Mouse (Mus musculus): ENCODE measurements at regions not wholly inside any gene's neighbourhood (a gene's known extent, or its start where the extent isn't known, plus 50 kb on each side); places are given as distances from the start of the nearest gene placed in this dataset.

DNA sequence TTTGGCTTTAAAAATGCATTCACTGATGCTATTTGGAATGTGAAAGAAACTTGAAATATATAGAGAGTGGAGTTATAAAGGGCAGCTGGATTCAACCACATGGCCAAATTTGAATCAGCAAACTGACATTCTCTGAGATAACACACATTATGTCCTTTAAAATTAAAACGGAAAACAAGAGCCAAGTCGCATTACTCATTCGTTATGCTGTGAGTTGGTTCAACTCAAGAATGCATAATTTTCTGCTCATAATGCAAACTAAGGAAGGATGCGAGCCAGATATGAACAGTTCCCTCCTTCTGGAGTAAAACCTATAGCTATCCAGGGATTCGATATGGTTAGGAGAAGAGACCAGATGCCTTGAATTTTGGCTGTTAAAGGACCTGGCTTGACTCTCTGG lies 239.8 kb upstream of the G2e3 start:
- no peak for ATAC-seq (ENCODE audit: low FRiP score)

DNA sequence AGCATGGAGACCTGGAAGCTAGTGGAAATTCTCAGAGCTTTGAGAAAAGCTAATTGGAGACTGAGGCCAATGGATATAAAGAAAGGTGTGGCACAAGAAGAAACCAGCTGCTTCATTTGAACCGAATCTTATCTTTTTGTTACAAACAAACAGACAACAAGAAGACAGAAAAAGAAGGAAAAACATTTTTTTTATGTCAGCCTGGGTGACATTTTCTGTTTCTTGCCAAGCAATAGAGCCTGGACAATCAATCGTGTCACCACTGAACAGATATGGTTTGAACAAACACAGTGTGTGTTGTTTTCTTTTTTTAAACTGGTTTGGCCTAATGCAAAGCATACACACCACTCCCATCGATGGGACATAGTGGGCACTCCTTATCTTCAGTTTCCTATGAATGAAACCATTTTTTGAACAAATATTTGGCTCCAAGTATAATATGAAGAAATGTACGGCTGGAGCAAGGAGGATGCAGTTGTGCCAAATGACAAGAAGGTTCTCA lies 244.3 kb upstream of the G2e3 start:
- Histone ChIP-seq H3K27me3 (ENCODE audit: control insufficient read depth, insufficient read depth, low read length) (no peaks in the 10 kb centered on the region), H3K9ac (ENCODE audit: low read depth, low read length) (no peak overlapping the region), H3K27ac (ENCODE audit: low read depth, low read length) (no peak overlapping the region), H3K4me2 (replicated peaks; ENCODE audit: low read depth, low read length) (no peak overlapping the region), H3K4me3 (ENCODE audit: low read depth, low read length) (no peak overlapping the region), H3K9me3 (ENCODE audit: control insufficient read depth, low read length) (no peaks in the 10 kb centered on the region), H3K36me3 (ENCODE audit: control insufficient read depth, insufficient read depth, low read length) (no peaks in the 10 kb centered on the region), H3K4me1 (replicated peaks; ENCODE audit: control insufficient read depth, insufficient read depth, low read length) (no peaks in the 10 kb centered on the region)
- ATAC-seq (ENCODE audit: low FRiP score) (no peak), DNase-seq (ENCODE audit: low spot score) (no peak)
- 89% methylated on average over 4 of the region's 4 CpGs for WGBS

More for the DNA sequence above, 239.8 kb upstream of the G2e3 start:
- no peaks in the 10 kb centered on the region for H3K36me3 ChIP-seq (ENCODE audit: control insufficient read depth, insufficient read depth, low read length)
- no peak overlapping the region for H3K27ac ChIP-seq (ENCODE audit: low read depth, low read length)
- H3K4me3 ChIP-seq (ENCODE audit: low read depth, low read length): no peak overlapping the region
- no peak for DNase-seq (ENCODE audit: low spot score)
- no peaks in the 10 kb centered on the region for H3K9me3 ChIP-seq (ENCODE audit: control insufficient read depth, low read length)
- no peak overlapping the region for H3K4me2 ChIP-seq (replicated peaks; ENCODE audit: low read depth, low read length)
- 95% methylated on average over 5 of the region's 5 CpGs for WGBS
- H3K4me1 ChIP-seq (replicated peaks; ENCODE audit: control insufficient read depth, insufficient read depth, low read length): no peaks in the 10 kb centered on the region
- no peak overlapping the region for H3K9ac ChIP-seq (ENCODE audit: low read depth, low read length)
- no peaks in the 10 kb centered on the region for H3K27me3 ChIP-seq (ENCODE audit: control insufficient read depth, insufficient read depth, low read length)

GRCm38 (mm10) chr12:51101636-51102035 lies 246.2 kb upstream of the G2e3 start:
- no peak overlapping the region for H3K4me3 ChIP-seq (ENCODE audit: low read depth, low read length)
- no peaks in the 10 kb centered on the region for H3K36me3 ChIP-seq (ENCODE audit: control insufficient read depth, insufficient read depth, low read length)
- H3K27ac ChIP-seq (ENCODE audit: low read depth, low read length): no peak overlapping the region
- no peak for DNase-seq (ENCODE audit: low spot score)
- no peak for ATAC-seq (ENCODE audit: low FRiP score)
- no peaks in the 10 kb centered on the region for H3K9me3 ChIP-seq (ENCODE audit: control insufficient read depth, low read length)
- H3K9ac ChIP-seq (ENCODE audit: low read depth, low read length): no peak overlapping the region
- no peaks in the 10 kb centered on the region for H3K27me3 ChIP-seq (ENCODE audit: control insufficient read depth, insufficient read depth, low read length)
- 75% methylated on average over 6 of the region's 6 CpGs for WGBS
- no peak overlapping the region for H3K4me2 ChIP-seq (replicated peaks; ENCODE audit: low read depth, low read length)
- H3K4me1 ChIP-seq (replicated peaks; ENCODE audit: control insufficient read depth, insufficient read depth, low read length): no peaks in the 10 kb centered on the region

GRCm38 (mm10) chr12:51100868-51101267 lies 247.0 kb upstream of the G2e3 start:
- Histone ChIP-seq H3K4me3 (ENCODE audit: low read depth, low read length) (no peak overlapping the region), H3K4me2 (replicated peaks; ENCODE audit: low read depth, low read length) (no peak overlapping the region), H3K27me3 (ENCODE audit: control insufficient read depth, insufficient read depth, low read length) (no peaks in the 10 kb centered on the region), H3K4me1 (replicated peaks; ENCODE audit: control insufficient read depth, insufficient read depth, low read length) (no peaks in the 10 kb centered on the region), H3K9ac (ENCODE audit: low read depth, low read length) (no peak overlapping the region), H3K9me3 (ENCODE audit: control insufficient read depth, low read length) (no peaks in the 10 kb centered on the region), H3K36me3 (ENCODE audit: control insufficient read depth, insufficient read depth, low read length) (no peaks in the 10 kb centered on the region), H3K27ac (ENCODE audit: low read depth, low read length) (no peak overlapping the region)
- DNase-seq (ENCODE audit: low spot score) (no peak), ATAC-seq (ENCODE audit: low FRiP score) (no peak; the same call in 1 of the 2 replicates)
- WGBS: 81% methylated on average over 5 of the region's 5 CpGs

DNA sequence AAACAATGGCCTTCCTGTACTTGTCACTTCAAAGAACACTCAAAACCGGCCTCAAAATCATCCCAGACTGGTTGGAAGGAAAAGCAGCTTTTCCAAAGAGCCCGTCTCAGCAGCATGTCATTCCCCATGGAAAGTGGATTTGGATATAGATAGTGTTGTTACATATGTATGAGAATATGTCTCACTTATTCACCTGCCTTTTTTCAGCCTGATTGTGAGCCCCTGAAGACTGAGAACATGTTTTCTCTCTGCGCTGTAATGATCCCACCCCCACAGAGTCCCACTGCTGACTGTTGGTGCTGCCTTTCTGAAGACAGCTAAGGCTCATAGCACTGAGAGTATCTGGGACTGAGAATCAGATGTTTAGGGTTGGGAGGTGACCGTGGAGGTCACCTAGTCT lies 251.9 kb upstream of the G2e3 start:
- no peak for ATAC-seq (ENCODE audit: low FRiP score)
- 77% methylated on average over 4 of the region's 4 CpGs for WGBS
- H3K9me3 ChIP-seq (ENCODE audit: control insufficient read depth, low read length): no peaks in the 10 kb centered on the region
- no peak overlapping the region for H3K4me3 ChIP-seq (ENCODE audit: low read depth, low read length)
- no peak for DNase-seq (ENCODE audit: low spot score)
- no peak overlapping the region for H3K9ac ChIP-seq (ENCODE audit: low read depth, low read length)
- no peaks in the 10 kb centered on the region for H3K4me1 ChIP-seq (replicated peaks; ENCODE audit: control insufficient read depth, insufficient read depth, low read length)
- no peaks in the 10 kb centered on the region for H3K36me3 ChIP-seq (ENCODE audit: control insufficient read depth, insufficient read depth, low read length)
- no peak overlapping the region for H3K4me2 ChIP-seq (replicated peaks; ENCODE audit: low read depth, low read length)
- H3K27me3 ChIP-seq (ENCODE audit: control insufficient read depth, insufficient read depth, low read length): no peaks in the 10 kb centered on the region
- no peak overlapping the region for H3K27ac ChIP-seq (ENCODE audit: low read depth, low read length)

- WGBS: 88% methylated on average over 7 of the region's 7 CpGs
- no peak overlapping the region for H3K9ac ChIP-seq (ENCODE audit: low read depth, low read length)
- no peak overlapping the region for H3K4me3 ChIP-seq (ENCODE audit: low read depth, low read length)
Measured at GRCm38 (mm10) chr12:51089324-51089723, 258.5 kb upstream of the G2e3 start.

GRCm38 (mm10) chr12:51081809-51082208 lies 266.1 kb upstream of the G2e3 start:
- H3K27me3 ChIP-seq (ENCODE audit: control insufficient read depth, insufficient read depth, low read length): no peaks in the 10 kb centered on the region
- peak; percentile 28 for DNase-seq (ENCODE audit: low spot score)
- H3K9ac ChIP-seq (ENCODE audit: low read depth, low read length): no peak overlapping the region
- H3K4me1 ChIP-seq (replicated peaks; ENCODE audit: control insufficient read depth, insufficient read depth, low read length): no peaks in the 10 kb centered on the region
- ATAC-seq (ENCODE audit: low FRiP score): peak; percentile 61; the same call in 1 of the 2 replicates
- no peak overlapping the region for H3K4me2 ChIP-seq (replicated peaks; ENCODE audit: low read depth, low read length)
- H3K4me3 ChIP-seq (ENCODE audit: low read depth, low read length): no peak overlapping the region
- H3K36me3 ChIP-seq (ENCODE audit: control insufficient read depth, insufficient read depth, low read length): no peaks in the 10 kb centered on the region
- H3K9me3 ChIP-seq (ENCODE audit: control insufficient read depth, low read length): no peaks in the 10 kb centered on the region
- no peak overlapping the region for H3K27ac ChIP-seq (ENCODE audit: low read depth, low read length)
- WGBS: 50% methylated on average over 8 of the region's 8 CpGs

More at GRCm38 (mm10) chr12:51089324-51089723, 258.5 kb upstream of the G2e3 start:
- Histone ChIP-seq H3K4me2 (replicated peaks; ENCODE audit: low read depth, low read length) (no peak overlapping the region), H3K9me3 (ENCODE audit: control insufficient read depth, low read length) (no peaks in the 10 kb centered on the region), H3K4me1 (replicated peaks; ENCODE audit: control insufficient read depth, insufficient read depth, low read length) (no peaks in the 10 kb centered on the region), H3K36me3 (ENCODE audit: control insufficient read depth, insufficient read depth, low read length) (no peaks in the 10 kb centered on the region), H3K27ac (ENCODE audit: low read depth, low read length) (no peak overlapping the region), H3K27me3 (ENCODE audit: control insufficient read depth, insufficient read depth, low read length) (no peaks in the 10 kb centered on the region)
- no peak for DNase-seq (ENCODE audit: low spot score)
- no peak for ATAC-seq (ENCODE audit: low FRiP score)

DNA sequence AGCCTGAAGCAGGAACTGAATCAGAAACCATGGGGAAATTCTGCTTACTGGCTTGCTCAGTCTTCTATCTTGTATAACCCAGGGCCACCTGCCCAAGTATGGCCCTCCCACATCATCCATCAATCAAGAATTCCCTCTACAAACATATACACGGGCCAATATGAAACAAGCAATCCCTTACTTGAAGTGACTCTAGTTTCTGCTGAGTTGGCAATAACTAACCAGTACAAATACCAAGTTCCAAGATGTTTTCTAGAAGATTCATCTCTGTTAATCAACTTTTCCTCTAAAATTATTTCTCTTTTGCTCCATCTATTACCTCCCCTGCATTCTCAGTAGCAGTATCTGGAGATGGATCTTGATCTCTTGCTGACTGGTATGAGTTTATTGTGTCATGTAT lies 274.4 kb upstream of the G2e3 start:
- H3K4me2 ChIP-seq (replicated peaks; ENCODE audit: low read depth, low read length): no peak overlapping the region
- 86% methylated on average over 1 of the region's 1 CpGs for WGBS
- no peak for DNase-seq (ENCODE audit: low spot score)
- H3K4me3 ChIP-seq (ENCODE audit: low read depth, low read length): no peak overlapping the region
- no peaks in the 10 kb centered on the region for H3K4me1 ChIP-seq (replicated peaks; ENCODE audit: control insufficient read depth, insufficient read depth, low read length)
- H3K9me3 ChIP-seq (ENCODE audit: control insufficient read depth, low read length): no peaks in the 10 kb centered on the region
- no peak for ATAC-seq (ENCODE audit: low FRiP score)
- no peaks in the 10 kb centered on the region for H3K36me3 ChIP-seq (ENCODE audit: control insufficient read depth, insufficient read depth, low read length)
- no peak overlapping the region for H3K9ac ChIP-seq (ENCODE audit: low read depth, low read length)
- no peak overlapping the region for H3K27ac ChIP-seq (ENCODE audit: low read depth, low read length)
- H3K27me3 ChIP-seq (ENCODE audit: control insufficient read depth, insufficient read depth, low read length): no peaks in the 10 kb centered on the region

DNA sequence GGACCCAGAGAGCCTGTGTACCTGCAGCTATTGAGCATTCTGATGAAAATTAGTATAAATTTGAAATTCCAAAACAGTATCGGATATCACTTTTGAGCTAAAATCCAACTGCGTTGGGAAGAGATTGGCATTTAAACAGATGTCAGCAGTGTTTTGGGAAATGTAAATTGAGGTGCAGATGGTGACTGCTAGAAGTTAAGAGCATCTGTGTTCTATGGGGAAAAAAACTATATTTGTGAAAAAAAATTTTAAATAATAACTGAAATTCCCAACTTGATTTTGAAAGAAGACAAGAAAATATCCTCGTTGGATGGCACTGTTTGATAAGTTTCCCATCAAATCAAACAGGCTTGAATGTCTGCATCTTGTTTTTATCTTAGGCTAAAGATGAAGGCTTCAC lies 286.9 kb upstream of the G2e3 start:
- WGBS: 87% methylated on average over 3 of the region's 3 CpGs
- ATAC-seq (ENCODE audit: low FRiP score) (no peak), DNase-seq (ENCODE audit: low spot score) (no peak)
- no peaks in the 10 kb centered on the region for H3K27me3 ChIP-seq (ENCODE audit: control insufficient read depth, insufficient read depth, low read length)
- no peak overlapping the region for H3K4me3 ChIP-seq (ENCODE audit: low read depth, low read length)
- H3K9ac ChIP-seq (ENCODE audit: low read depth, low read length): no peak overlapping the region
- no peaks in the 10 kb centered on the region for H3K9me3 ChIP-seq (ENCODE audit: control insufficient read depth, low read length)
- H3K4me1 ChIP-seq (replicated peaks; ENCODE audit: control insufficient read depth, insufficient read depth, low read length): no peaks in the 10 kb centered on the region
- no peak overlapping the region for H3K27ac ChIP-seq (ENCODE audit: low read depth, low read length)
- H3K36me3 ChIP-seq (ENCODE audit: control insufficient read depth, insufficient read depth, low read length): no peaks in the 10 kb centered on the region
- no peak overlapping the region for H3K4me2 ChIP-seq (replicated peaks; ENCODE audit: low read depth, low read length)

Data from hindbrain, embryonic 11.5 days (tissue).